Mouse (Mus musculus) brain, adult 10 weeks (tissue): ENCODE measurements around the gene Myl4. TPM values are rescaled to one million over a fixed set of nuclear protein-coding genes. Genes with fewer than 3 reads are reported as not detected.

Experiments used
- polyA plus RNA-seq: library from polyadenylated mRNA; stranded (reverse); fragments of 350-450 nt; fragmentation: Illumina TruSeq; extraction: RNeasy Lipid Tissue Mini Kit (QIAGEN cat#74804); gene quantifications from one replicate; pipeline ENCODE4 v1.2.3, GENCODE M21; 2015; ENCODE audit warnings: low read depth, low replicate concordance

The Myl4 gene
- 58.2 TPM for polyA plus RNA-seq

GRCm38 (mm10) chr11:104550406-104550974, at the start of gene Myl4, which contains the start of gene Cdc27:
Gene Myl4 (plus strand): TSS chr11:104550663.
Gene Cdc27 (minus strand): TSS chr11:104550620.

GRCm38 (mm10) chr11:104607491-104608245, 57.2 kb downstream of the Myl4 start, which contains the start of gene Itgb3:
Gene Itgb3 (plus strand): TSS chr11:104608000.

Other genes starting within 250 kb of the Myl4 start
- 43.8 TPM for gene Kansl1, start 81.8 kb upstream of the Myl4 start, polyA plus RNA-seq
- 31.6 TPM for gene Cdc27, start within 50 bp of the Myl4 start, polyA plus RNA-seq
- gene Itgb3, start 57.3 kb downstream of the Myl4 start, polyA plus RNA-seq: 1.5 TPM
- 0.55 TPM for gene Gm11639, start 135.0 kb downstream of the Myl4 start, polyA plus RNA-seq